Mouse (Mus musculus): ENCODE measurements around the gene Mmrn1. TPM values are rescaled to one million over a fixed set of nuclear protein-coding genes. Genes with fewer than 3 reads are reported as not detected.

Gene Mmrn1
- polyA plus RNA-seq, 1 experiment = 2.5 TPM

DNA sequence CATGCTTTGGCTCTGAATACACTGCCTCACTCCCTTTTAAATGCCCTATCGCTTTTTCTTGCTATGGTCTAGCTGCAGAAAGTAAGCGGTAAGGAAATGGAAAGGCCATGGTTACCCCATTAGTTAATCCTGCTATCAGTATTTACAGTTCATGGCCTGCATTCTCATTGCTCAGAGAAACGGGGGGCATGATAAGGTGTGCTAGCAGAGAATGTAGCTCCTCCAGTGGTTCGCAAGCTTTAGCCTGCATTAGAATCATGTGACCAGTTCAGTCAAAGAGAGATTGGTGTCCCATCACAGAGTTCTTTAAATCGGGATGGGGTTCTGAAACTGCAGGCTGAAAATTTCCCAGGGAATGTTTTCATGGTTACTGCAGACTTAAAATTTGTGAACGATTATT is 44.6 kb downstream of the Mmrn1 start:
- Histone ChIP-seq H3K27ac (ENCODE audit: insufficient read depth, low read depth, low read length) (no peak overlapping the region), H3K4me3 (ENCODE audit: low read depth, low read length) (no peak overlapping the region), H3K27me3 (ENCODE audit: control insufficient read depth, insufficient read depth, low read length) (no peaks in the 10 kb centered on the region), H3K4me1 (ENCODE audit: control insufficient read depth, insufficient read depth, insufficient read length, low read length) (no peaks in the 10 kb centered on the region), H3K36me3 (ENCODE audit: control insufficient read depth, insufficient read depth, low read length) (no peaks in the 10 kb centered on the region)
- 77% methylated on average over 6 of the region's 6 CpGs for WGBS
- no peak for TF ChIP-seq CTCF (IDR thresholded peaks at IDR 0.05; ENCODE audit: extremely low read depth, insufficient read length, insufficient replicate concordance, low read depth, low read length)
- TF ChIP-seq POLR2A (IDR thresholded peaks at IDR 0.05; ENCODE audit: low read depth, low read length) = no peak

DNA sequence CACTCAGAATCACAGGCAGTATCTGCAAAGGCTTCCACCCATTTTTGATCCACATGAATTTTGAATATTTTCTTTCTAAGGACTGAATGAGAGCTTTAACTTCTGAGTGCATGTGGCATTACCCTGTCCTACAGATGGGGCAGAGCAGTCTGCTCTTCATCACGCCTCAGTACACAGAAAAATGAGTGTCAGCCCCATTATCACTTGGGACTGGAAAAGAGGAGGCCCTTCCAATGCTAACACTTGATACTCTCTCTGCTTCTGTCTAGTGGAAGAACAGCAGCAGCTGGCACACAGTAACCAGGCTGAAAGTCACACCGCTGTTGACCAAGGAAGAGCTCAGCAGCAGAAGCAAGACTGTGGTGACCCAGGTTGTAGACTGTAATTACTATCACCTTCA is 46.0 kb downstream of the Mmrn1 start:
- Histone ChIP-seq H3K36me3 (ENCODE audit: control insufficient read depth, insufficient read depth, low read length) (no peaks in the 10 kb centered on the region), H3K27me3 (ENCODE audit: control insufficient read depth, insufficient read depth, low read length) (no peaks in the 10 kb centered on the region), H3K4me1 (ENCODE audit: control insufficient read depth, insufficient read depth, insufficient read length, low read length) (no peaks in the 10 kb centered on the region), H3K4me3 (ENCODE audit: low read depth, low read length) (no peak overlapping the region), H3K27ac (ENCODE audit: insufficient read depth, low read depth, low read length) (no peak overlapping the region)
- TF ChIP-seq POLR2A (IDR thresholded peaks at IDR 0.05; ENCODE audit: low read depth, low read length) (no peak), CTCF (IDR thresholded peaks at IDR 0.05; ENCODE audit: extremely low read depth, insufficient read length, insufficient replicate concordance, low read depth, low read length) (no peak)
- 95% methylated on average over 2 of the region's 2 CpGs for whole genome bisulfite sequencing

DNA sequence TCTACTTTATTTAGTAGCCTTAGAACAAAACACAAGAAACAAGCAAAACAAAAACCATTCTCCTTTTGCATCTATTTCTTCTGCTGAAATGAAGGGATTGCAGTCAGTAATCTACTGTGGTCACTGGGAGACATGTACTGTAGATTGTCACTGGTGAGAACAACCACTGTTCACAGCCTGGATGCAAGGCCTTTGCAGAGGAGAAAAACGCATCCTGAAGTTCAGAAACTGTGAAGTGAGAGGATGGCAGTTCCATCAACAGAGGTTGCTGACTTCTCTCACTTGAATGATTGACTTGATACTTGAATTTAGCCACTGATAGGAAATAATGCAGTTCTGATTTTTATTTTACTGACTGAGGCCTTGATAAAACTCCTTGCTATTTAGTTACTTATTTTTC is 53.8 kb downstream of the Mmrn1 start:
- WGBS = 26% methylated on average over 1 of the region's 1 CpGs
- Histone ChIP-seq H3K27ac (ENCODE audit: insufficient read depth, low read depth, low read length) (no peak overlapping the region), H3K4me3 (ENCODE audit: low read depth, low read length) (no peak overlapping the region), H3K36me3 (ENCODE audit: control insufficient read depth, insufficient read depth, low read length) (no peaks in the 10 kb centered on the region), H3K4me1 (ENCODE audit: control insufficient read depth, insufficient read depth, insufficient read length, low read length) (peaks cover 11% of the 10 kb centered on the region; the same call in 1 of the 2 replicates), H3K27me3 (ENCODE audit: control insufficient read depth, insufficient read depth, low read length) (no peaks in the 10 kb centered on the region)
- no peak for TF ChIP-seq POLR2A (IDR thresholded peaks at IDR 0.05; ENCODE audit: low read depth, low read length)
- no peak for TF ChIP-seq CTCF (IDR thresholded peaks at IDR 0.05; ENCODE audit: extremely low read depth, insufficient read length, insufficient replicate concordance, low read depth, low read length)

DNA sequence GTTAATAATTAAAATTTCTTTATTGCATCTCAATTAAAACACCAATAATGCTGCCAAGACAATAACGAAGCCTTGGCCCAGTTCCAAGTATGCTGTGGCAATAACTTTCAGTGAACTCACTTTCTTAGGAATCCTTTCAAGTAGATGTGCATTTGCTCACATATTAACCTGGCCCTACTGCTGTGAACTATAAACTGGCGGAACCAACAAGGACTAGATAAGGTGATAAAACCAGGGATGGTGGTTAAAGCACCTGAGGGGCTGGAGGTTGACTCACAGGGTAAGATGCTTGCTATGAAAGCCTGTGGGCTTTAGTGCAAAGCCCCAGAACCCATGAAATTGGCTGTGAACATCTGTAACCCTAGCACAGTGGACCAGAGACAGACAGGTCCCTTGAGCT is 54.3 kb downstream of the Mmrn1 start:
- Histone ChIP-seq H3K27ac (ENCODE audit: insufficient read depth, low read depth, low read length) (no peak overlapping the region), H3K36me3 (ENCODE audit: control insufficient read depth, insufficient read depth, low read length) (no peaks in the 10 kb centered on the region), H3K4me3 (ENCODE audit: low read depth, low read length) (no peak overlapping the region), H3K27me3 (ENCODE audit: control insufficient read depth, insufficient read depth, low read length) (no peaks in the 10 kb centered on the region), H3K4me1 (ENCODE audit: control insufficient read depth, insufficient read depth, insufficient read length, low read length) (peaks cover 11% of the 10 kb centered on the region; the same call in 1 of the 2 replicates)
- TF ChIP-seq POLR2A (IDR thresholded peaks at IDR 0.05; ENCODE audit: low read depth, low read length) (no peak), CTCF (IDR thresholded peaks at IDR 0.05; ENCODE audit: extremely low read depth, insufficient read length, insufficient replicate concordance, low read depth, low read length) (no peak)
- WGBS = 26% methylated on average over 2 of the region's 2 CpGs

DNA sequence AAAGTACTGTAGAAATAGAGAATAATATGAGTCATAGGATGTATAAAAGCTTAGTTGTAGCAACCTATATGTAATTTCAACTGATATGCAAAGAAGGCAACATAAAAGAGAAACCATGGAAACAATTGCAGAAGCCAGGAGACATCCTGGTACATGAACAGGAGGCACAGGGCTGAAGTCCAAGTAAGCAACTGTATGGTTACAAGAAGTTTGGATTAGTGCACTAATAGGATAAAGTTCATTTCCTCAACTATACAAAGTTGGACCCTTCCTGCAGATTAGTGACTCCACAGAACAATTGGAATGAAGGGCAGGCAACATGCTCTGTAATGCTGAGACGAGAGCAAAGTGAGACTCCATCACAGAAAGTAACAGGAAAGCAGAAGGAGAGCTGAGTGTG is 59.6 kb downstream of the Mmrn1 start:
- Histone ChIP-seq H3K4me1 (ENCODE audit: control insufficient read depth, insufficient read depth, insufficient read length, low read length) (peaks cover 9% of the 10 kb centered on the region; the same call in 1 of the 2 replicates), H3K27ac (ENCODE audit: insufficient read depth, low read depth, low read length) (no peak overlapping the region), H3K36me3 (ENCODE audit: control insufficient read depth, insufficient read depth, low read length) (no peaks in the 10 kb centered on the region), H3K4me3 (ENCODE audit: low read depth, low read length) (no peak overlapping the region), H3K27me3 (ENCODE audit: control insufficient read depth, insufficient read depth, low read length) (no peaks in the 10 kb centered on the region)
- WGBS = 18% methylated on average over 1 of the region's 1 CpGs
- TF ChIP-seq CTCF (IDR thresholded peaks at IDR 0.05; ENCODE audit: extremely low read depth, insufficient read length, insufficient replicate concordance, low read depth, low read length) (no peak), POLR2A (IDR thresholded peaks at IDR 0.05; ENCODE audit: low read depth, low read length) (no peak)

DNA sequence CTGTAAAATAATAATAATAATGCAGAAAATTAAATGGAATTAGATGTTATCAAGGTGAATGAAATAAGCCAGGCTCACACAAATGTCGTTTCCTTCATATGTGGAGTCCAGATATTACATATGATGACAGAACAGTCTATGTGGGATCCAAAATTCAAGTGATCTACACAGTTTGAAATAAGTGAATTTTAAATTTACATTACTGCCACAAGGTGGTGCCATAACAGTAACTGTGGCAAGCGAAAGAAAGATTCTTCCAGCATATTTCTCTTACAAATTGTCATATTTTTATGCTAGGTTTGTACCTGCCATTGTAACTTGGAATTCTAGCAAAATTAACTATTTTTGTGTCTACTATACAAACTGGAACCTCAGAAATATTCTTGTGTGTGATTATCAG is 61.1 kb downstream of the Mmrn1 start:
- peaks cover 8% of the 10 kb centered on the region; the same call in 1 of the 2 replicates for H3K4me1 ChIP-seq (ENCODE audit: control insufficient read depth, insufficient read depth, insufficient read length, low read length)
- TF ChIP-seq CTCF (IDR thresholded peaks at IDR 0.05; ENCODE audit: extremely low read depth, insufficient read length, insufficient replicate concordance, low read depth, low read length) = no peak
- no peak for TF ChIP-seq POLR2A (IDR thresholded peaks at IDR 0.05; ENCODE audit: low read depth, low read length)
- no peak overlapping the region for H3K27ac ChIP-seq (ENCODE audit: insufficient read depth, low read depth, low read length)
- no peaks in the 10 kb centered on the region for H3K36me3 ChIP-seq (ENCODE audit: control insufficient read depth, insufficient read depth, low read length)
- 21% methylated on average over 2 of the region's 2 CpGs for WGBS
- H3K27me3 ChIP-seq (ENCODE audit: control insufficient read depth, insufficient read depth, low read length) = no peaks in the 10 kb centered on the region
- no peak overlapping the region for H3K4me3 ChIP-seq (ENCODE audit: low read depth, low read length)

DNA sequence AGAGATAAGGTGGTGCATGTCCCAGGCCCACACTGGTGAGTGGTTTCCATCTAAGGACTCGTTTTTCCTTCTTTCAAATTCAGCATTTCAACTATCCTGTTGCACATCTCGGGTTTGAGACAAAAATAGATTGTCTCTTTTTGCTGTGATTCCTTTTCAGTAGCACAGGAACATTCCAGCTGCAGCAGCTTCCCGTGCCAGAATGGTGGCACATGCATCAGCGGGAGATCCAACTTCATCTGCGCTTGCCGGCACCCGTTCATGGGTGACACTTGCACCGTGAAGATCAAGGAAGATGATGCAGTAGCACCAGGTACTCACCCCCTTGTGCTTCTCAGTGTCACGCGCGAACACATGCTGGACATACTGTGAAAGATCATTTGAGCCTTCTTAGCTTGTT is 62.1 kb downstream of the Mmrn1 start:
- Histone ChIP-seq H3K27ac (ENCODE audit: insufficient read depth, low read depth, low read length) (no peak overlapping the region), H3K4me3 (ENCODE audit: low read depth, low read length) (no peak overlapping the region), H3K27me3 (ENCODE audit: control insufficient read depth, insufficient read depth, low read length) (no peaks in the 10 kb centered on the region), H3K4me1 (ENCODE audit: control insufficient read depth, insufficient read depth, insufficient read length, low read length) (peaks cover 8% of the 10 kb centered on the region; the same call in 1 of the 2 replicates), H3K36me3 (ENCODE audit: control insufficient read depth, insufficient read depth, low read length) (no peaks in the 10 kb centered on the region)
- TF ChIP-seq CTCF (IDR thresholded peaks at IDR 0.05; ENCODE audit: extremely low read depth, insufficient read length, insufficient replicate concordance, low read depth, low read length) (no peak), POLR2A (IDR thresholded peaks at IDR 0.05; ENCODE audit: low read depth, low read length) (no peak)
- WGBS = 90% methylated on average over 11 of the region's 11 CpGs
